Mouse (Mus musculus): ENCODE data around the gene Klf13. TPM values are rescaled to one million over a fixed set of nuclear protein-coding genes. Genes with fewer than 3 reads are reported as not detected.

Gene Klf13
- polyA plus RNA-seq, 1 experiment from 2014 or later = 29.0 TPM

- 62% methylated on average over 14 of the region's 14 CpGs for WGBS
- no peak overlapping the region for H3K9ac ChIP-seq
- ATAC-seq (ENCODE audit: insufficient read depth) (peak; percentile 74; the same call in 1 of the 2 replicates), DNase-seq (peak; percentile 63)
- H3K27me3 ChIP-seq (ENCODE audit: insufficient read depth, low read length) = no peaks in the 10 kb centered on the region
- H3K27ac ChIP-seq (ENCODE audit: low read depth) = peak overlapping the region; percentile 60; the same call in 1 of the 2 replicates
- TF ChIP-seq CTCF (IDR thresholded peaks at IDR 0.05; ENCODE audit: low read depth) = no peak
- H3K4me2 ChIP-seq = peak overlapping the region; percentile 29; the same call in 1 of the 2 replicates
- H3K9me3 ChIP-seq (ENCODE audit: low read depth, low read length) = no peaks in the 10 kb centered on the region
- no peak overlapping the region for H3K4me3 ChIP-seq (ENCODE audit: low read depth, low read length)
- peaks cover 27% of the 10 kb centered on the region for H3K4me1 ChIP-seq (ENCODE audit: insufficient read depth)
- H3K36me3 ChIP-seq (ENCODE audit: insufficient read depth) = no peaks in the 10 kb centered on the region
Observed at GRCm38 (mm10) chr7:63925413-63926360, 13.0 kb downstream of the Klf13 start.

- DNase-seq = peak; percentile 71
- no peak overlapping the region for H3K9ac ChIP-seq
- H3K27me3 ChIP-seq (ENCODE audit: insufficient read depth, low read length) = no peaks in the 10 kb centered on the region
- no peaks in the 10 kb centered on the region for H3K36me3 ChIP-seq (ENCODE audit: insufficient read depth)
- no peaks in the 10 kb centered on the region for H3K9me3 ChIP-seq (ENCODE audit: low read depth, low read length)
- H3K27ac ChIP-seq (ENCODE audit: low read depth) = peak overlapping the region; percentile 26; the same call in 1 of the 2 replicates
- no peak overlapping the region for H3K4me3 ChIP-seq (ENCODE audit: low read depth, low read length)
- peak; percentile 47 for ATAC-seq (ENCODE audit: insufficient read depth)
- H3K4me2 ChIP-seq = peak overlapping the region; percentile 35; the same call in 1 of the 2 replicates
- TF ChIP-seq CTCF (IDR thresholded peaks at IDR 0.05; ENCODE audit: low read depth) = no peak
- H3K4me1 ChIP-seq (ENCODE audit: insufficient read depth) = peaks cover 27% of the 10 kb centered on the region
- 16% methylated on average over 6 of the region's 6 CpGs for WGBS
Observed at GRCm38 (mm10) chr7:63924747-63925412, 13.8 kb downstream of the Klf13 start.

GRCm38 (mm10) chr7:63924151-63924550 is 14.6 kb downstream of the Klf13 start:
- Histone ChIP-seq H3K36me3 (ENCODE audit: insufficient read depth) (no peaks in the 10 kb centered on the region), H3K27ac (ENCODE audit: low read depth) (peak overlapping the region; percentile 26; the same call in 1 of the 2 replicates), H3K9me3 (ENCODE audit: low read depth, low read length) (no peaks in the 10 kb centered on the region), H3K9ac (no peak overlapping the region), H3K27me3 (ENCODE audit: insufficient read depth, low read length) (no peaks in the 10 kb centered on the region), H3K4me3 (ENCODE audit: low read depth, low read length) (no peak overlapping the region), H3K4me2 (no peak overlapping the region), H3K4me1 (ENCODE audit: insufficient read depth) (peaks cover 27% of the 10 kb centered on the region)
- ATAC-seq (ENCODE audit: insufficient read depth) = no peak
- WGBS = 27% methylated on average over 1 of the region's 1 CpGs
- TF ChIP-seq CTCF (IDR thresholded peaks at IDR 0.05; ENCODE audit: low read depth) = no peak
- no peak for DNase-seq

- no peak overlapping the region for H3K9ac ChIP-seq
- H3K4me1 ChIP-seq (ENCODE audit: insufficient read depth) = peaks cover 27% of the 10 kb centered on the region
- H3K4me3 ChIP-seq (ENCODE audit: low read depth, low read length) = no peak overlapping the region
- TF ChIP-seq CTCF (IDR thresholded peaks at IDR 0.05; ENCODE audit: low read depth) = no peak
- no peaks in the 10 kb centered on the region for H3K27me3 ChIP-seq (ENCODE audit: insufficient read depth, low read length)
- H3K27ac ChIP-seq (ENCODE audit: low read depth) = no peak overlapping the region
- no peak overlapping the region for H3K4me2 ChIP-seq
- DNase-seq (no peak), ATAC-seq (ENCODE audit: insufficient read depth) (no peak)
- no peaks in the 10 kb centered on the region for H3K36me3 ChIP-seq (ENCODE audit: insufficient read depth)
- no peaks in the 10 kb centered on the region for H3K9me3 ChIP-seq (ENCODE audit: low read depth, low read length)
- 93% methylated on average over 1 of the region's 1 CpGs for WGBS
Observed at GRCm38 (mm10) chr7:63922975-63923374, 15.7 kb downstream of the Klf13 start.

GRCm38 (mm10) chr7:63922571-63922970 is 16.1 kb downstream of the Klf13 start:
- 59% methylated on average over 2 of the region's 2 CpGs for WGBS
- Histone ChIP-seq H3K4me3 (ENCODE audit: low read depth, low read length) (no peak overlapping the region), H3K36me3 (ENCODE audit: insufficient read depth) (no peaks in the 10 kb centered on the region), H3K9me3 (ENCODE audit: low read depth, low read length) (no peaks in the 10 kb centered on the region), H3K4me1 (ENCODE audit: insufficient read depth) (peaks cover 27% of the 10 kb centered on the region), H3K9ac (no peak overlapping the region), H3K27me3 (ENCODE audit: insufficient read depth, low read length) (no peaks in the 10 kb centered on the region), H3K4me2 (no peak overlapping the region), H3K27ac (ENCODE audit: low read depth) (no peak overlapping the region)
- ATAC-seq (ENCODE audit: insufficient read depth) (no peak), DNase-seq (no peak)
- no peak for TF ChIP-seq CTCF (IDR thresholded peaks at IDR 0.05; ENCODE audit: low read depth)

- Histone ChIP-seq H3K27me3 (ENCODE audit: insufficient read depth, low read length) (no peaks in the 10 kb centered on the region), H3K4me3 (ENCODE audit: low read depth, low read length) (no peak overlapping the region), H3K9me3 (ENCODE audit: low read depth, low read length) (no peaks in the 10 kb centered on the region), H3K4me1 (ENCODE audit: insufficient read depth) (peaks cover 27% of the 10 kb centered on the region), H3K27ac (ENCODE audit: low read depth) (no peak overlapping the region), H3K4me2 (no peak overlapping the region), H3K9ac (no peak overlapping the region), H3K36me3 (ENCODE audit: insufficient read depth) (no peaks in the 10 kb centered on the region)
- 60% methylated on average over 8 of the region's 8 CpGs for WGBS
- DNase-seq (no peak), ATAC-seq (ENCODE audit: insufficient read depth) (no peak)
- TF ChIP-seq CTCF (IDR thresholded peaks at IDR 0.05; ENCODE audit: low read depth) = no peak
Observed at GRCm38 (mm10) chr7:63921909-63922562, 16.7 kb downstream of the Klf13 start.

All from lung, embryonic 14.5 days (tissue).